24 mouse cellular contexts compared by ENCODE assay signal in the genomic region with DNA sequence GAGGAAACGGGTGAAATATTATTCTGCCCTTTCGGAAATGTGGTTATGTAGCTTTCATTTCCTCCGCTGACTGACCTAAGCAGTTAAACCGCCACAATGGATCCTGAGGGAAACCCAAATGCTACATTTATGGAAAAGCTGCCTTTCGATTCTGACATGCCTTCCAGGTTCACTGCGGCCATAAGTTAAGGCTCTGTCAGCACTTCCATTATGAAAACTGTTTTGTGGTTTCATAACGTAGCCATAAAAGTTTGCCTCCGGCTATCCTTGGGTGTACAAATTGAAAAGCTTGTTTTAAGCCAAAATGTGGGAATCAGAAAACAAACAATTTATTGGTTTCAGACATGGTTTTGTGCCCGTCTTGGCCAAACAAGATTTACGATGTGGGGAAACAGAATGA. TPM values are rescaled to one million over a fixed set of nuclear protein-coding genes. Genes with fewer than 3 reads are reported as not detected.
DNase-seq lines count a peak whose midpoint lies in the region; ATAC-seq and TF ChIP-seq lines count a peak whose summit lies in the region.
"Had no signal": no experiment of that assay in that cellular context is flagged by ENCODE, and none has a peak within 500 bp of the region (broad histone marks: within the 10 kb centered on the region; RNA-seq: fewer than 3 reads in every experiment).

No protein-coding gene starts in this region.

- no peak for TF ChIP-seq CTCF in lung, embryonic 14.5 days (IDR thresholded peaks at IDR 0.05; ENCODE audit: low read depth)

- no peak for ATAC-seq in lung, embryonic 14.5 days (ENCODE audit: insufficient read depth)
- peak; percentile 38; the same call in 1 of the 2 replicates for ATAC-seq in limb, embryonic 12.5 days (ENCODE audit: insufficient number of reproducible peaks, insufficient read depth, low FRiP score, low TSS enrichment, low read depth)
- no peak for ATAC-seq in megakaryocyte progenitor cell, adult 5-6 weeks (replicated peaks; ENCODE audit: poor library complexity)
- ATAC-seq in heart, embryonic 12.5 days (ENCODE audit: insufficient number of reproducible peaks, low FRiP score): no peak
- ATAC-seq: CD4-positive, CD25-positive, alpha-beta regulatory T cell, adult 4 months; forebrain, embryonic 14.5 days; intestine, embryonic 16.5 days had no signal

- no peak overlapping the region for H3K4me2 ChIP-seq in lung, embryonic 14.5 days
- 0 out of 2 replicates have a peak overlapping the region, but pooled peaks have one; percentile 17 for H3K4me2 ChIP-seq in limb, embryonic 12.5 days
- no peak overlapping the region for H3K4me2 ChIP-seq in heart, embryonic 12.5 days
- H3K4me2 ChIP-seq: embryonic facial prominence, embryonic 13.5 days; heart, embryonic 15.5 days; hindbrain, embryonic 13.5 days had no signal

- H3K27me3 ChIP-seq in lung, embryonic 14.5 days (ENCODE audit: insufficient read depth, low read length): no peaks in the 10 kb centered on the region
- peaks cover 37% of the 10 kb centered on the region for H3K27me3 ChIP-seq in limb, embryonic 12.5 days
- no peaks in the 10 kb centered on the region for H3K27me3 ChIP-seq in heart, embryonic 12.5 days (replicated peaks)
- H3K27me3 ChIP-seq: heart, embryonic 15.5 days; hindbrain, embryonic 13.5 days had no signal

- H3K4me3 ChIP-seq in lung, embryonic 14.5 days (ENCODE audit: low read depth, low read length): no peak overlapping the region
- H3K4me3 ChIP-seq in limb, embryonic 12.5 days (replicated peaks): no peak overlapping the region
- H3K4me3 ChIP-seq in heart, embryonic 12.5 days: no peak overlapping the region
- H3K4me3 ChIP-seq: embryonic facial prominence, embryonic 13.5 days; forebrain, embryonic 10.5 days; heart, embryonic 10.5 days; heart, embryonic 15.5 days; hindbrain, embryonic 13.5 days had no signal

- no peak overlapping the region for H3K9ac ChIP-seq in lung, embryonic 14.5 days
- H3K9ac ChIP-seq in limb, embryonic 12.5 days (replicated peaks): no peak overlapping the region
- H3K9ac ChIP-seq in heart, embryonic 12.5 days: no peak overlapping the region
- H3K9ac ChIP-seq: embryonic facial prominence, embryonic 13.5 days; heart, embryonic 15.5 days; hindbrain, embryonic 13.5 days had no signal

- H3K9me3 ChIP-seq in lung, embryonic 14.5 days (ENCODE audit: low read depth, low read length): no peaks in the 10 kb centered on the region
- H3K9me3 ChIP-seq in limb, embryonic 12.5 days: peaks cover 3% of the 10 kb centered on the region; the same call in 1 of the 2 replicates
- no peaks in the 10 kb centered on the region for H3K9me3 ChIP-seq in heart, embryonic 12.5 days (replicated peaks)
- H3K9me3 ChIP-seq: embryonic facial prominence, embryonic 13.5 days; forebrain, embryonic 10.5 days; G1E; heart, embryonic 10.5 days; heart, embryonic 15.5 days; hindbrain, embryonic 13.5 days had no signal

- DNase-seq in lung, embryonic 14.5 days: peak; percentile 17
- DNase-seq in lung, postnatal 25 days (ENCODE audit: low spot score): no peak
- peak; percentile 32 for DNase-seq in fibroblast of lung, adult 2 months (ENCODE audit: low read depth)
- no peak for DNase-seq in thymus, postnatal 10 days (ENCODE audit: low spot score in 2 of 2)
- DNase-seq: adrenal gland, postnatal 14 days; B cell, adult 2 months; cerebellum, adult 11-12 months; cerebellum, adult 9-10 months; cerebellum, postnatal 36 days; gastrocnemius, postnatal 36 days; heart, adult 11 months; heart, postnatal 14 days had no signal

- no peaks in the 10 kb centered on the region for H3K4me1 ChIP-seq in lung, embryonic 14.5 days (ENCODE audit: insufficient read depth)
- H3K4me1 ChIP-seq in limb, embryonic 12.5 days (replicated peaks): peaks cover 25% of the 10 kb centered on the region
- peaks cover 4% of the 10 kb centered on the region; the same call in 1 of the 2 replicates for H3K4me1 ChIP-seq in heart, embryonic 12.5 days (replicated peaks)
- H3K4me1 ChIP-seq: forebrain, embryonic 10.5 days; heart, embryonic 10.5 days; hindbrain, embryonic 13.5 days had no signal

- 51% methylated on average over 10 of the region's 10 CpGs for WGBS in lung, embryonic 14.5 days
- WGBS in limb, embryonic 12.5 days: 23% methylated on average over 10 of the region's 10 CpGs
- WGBS in heart, embryonic 12.5 days: 84% methylated on average over 10 of the region's 10 CpGs

- no peaks in the 10 kb centered on the region for H3K36me3 ChIP-seq in lung, embryonic 14.5 days (ENCODE audit: insufficient read depth)
- H3K36me3 ChIP-seq in limb, embryonic 12.5 days: no peaks in the 10 kb centered on the region
- peaks cover 40% of the 10 kb centered on the region for H3K36me3 ChIP-seq in heart, embryonic 12.5 days
- H3K36me3 ChIP-seq: embryonic facial prominence, embryonic 13.5 days; forebrain, embryonic 10.5 days; G1E; hindbrain, embryonic 13.5 days had no signal

- H3K27ac ChIP-seq in lung, embryonic 14.5 days (ENCODE audit: low read depth): no peak overlapping the region
- 0 out of 2 replicates have a peak overlapping the region, but pooled peaks have one; percentile 29 for H3K27ac ChIP-seq in limb, embryonic 12.5 days
- no peak overlapping the region for H3K27ac ChIP-seq in heart, embryonic 12.5 days (ENCODE audit: poor library complexity, severe bottlenecking)
- H3K27ac ChIP-seq: embryonic facial prominence, embryonic 13.5 days; forebrain, embryonic 10.5 days; heart, embryonic 10.5 days; heart, embryonic 15.5 days; hindbrain, embryonic 13.5 days had no signal

RNA-seq across cellular contexts. Expression of gene Polr2m, which starts 27.2 kb away (rescaled TPM):
- polyA plus RNA-seq in lung, embryonic 14.5 days (2014; fragmentation: Nextera tagmentation; extraction: Ambion mirVana): 348 and 373 TPM in 2 replicates
- polyA plus RNA-seq in limb, embryonic 12.5 days (2016; fragmentation: Nextera tagmentation; extraction: Ambion mirVana): 610 and 611 TPM in 2 replicates
- 92.6 and 99.8 TPM in 2 replicates for total RNA-seq in megakaryocyte progenitor cell, adult 5-6 weeks (2015)
- total RNA-seq in megakaryocyte progenitor cell, adult 5-6 weeks (2017): 131 and 144 TPM in 2 replicates
- 380 and 383 TPM in 2 replicates for polyA plus RNA-seq in heart, embryonic 12.5 days (2016; fragmentation: Nextera tagmentation; extraction: Ambion mirVana)

Comparison
In these comparisons a context has a peak if more than half of its experiments do, and no peak if none do; other contexts are left out.
1. DNase-seq: peak in lung, embryonic 14.5 days (single experiment) and fibroblast of lung, adult 2 months (single experiment); none in lung, postnatal 25 days (single experiment) and thymus, postnatal 10 days (0 of 2).